Mouse (Mus musculus) heart, embryonic 14.5 days (tissue): ENCODE results near the gene Fam198a. TPM values are rescaled to one million over a fixed set of nuclear protein-coding genes. Genes with fewer than 3 reads are reported as not detected.

ENCODE experiments used
- ATAC-seq: fragments of 200-750 bp; cut with Nextera tagmentation; 2 replicates; pipeline ENCODE4 v1.8.0; 2017; ENCODE audit warnings: low read depth, moderate TSS enrichment; ENCODE audit not compliant: insufficient number of reproducible peaks, insufficient read depth, low FRiP score
- H3K27ac ChIP-seq, 2 experiments: fragments of 200-500 bp in 1 of 2; fragments of 300-500 bp in 1 of 2; sonication (generic) in 1 of 2; replicated peaks in 1 of 2; 2 replicates each; pipeline ENCODE4 v1.5.1; 2012 to 2014; ENCODE audit warnings: low read depth in 2 of 2, low read length in 2 of 2, control low read depth in 1 of 2, mild to moderate bottlenecking in 1 of 2, mixed read lengths in 1 of 2; ENCODE audit not compliant: control insufficient read depth in 1 of 2, insufficient read depth in 1 of 2
- H3K27me3 ChIP-seq: fragments of 300-500 bp; sonication (generic); 2 replicates; pipeline ENCODE4 v1.6.1; 2014; ENCODE audit warnings: mild to moderate bottlenecking, low read length, control low read depth; ENCODE audit not compliant: control insufficient read depth, insufficient read depth
- H3K36me3 ChIP-seq: fragments of 300-500 bp; sonication (generic); 2 replicates; pipeline ENCODE4 v1.6.1; 2014; ENCODE audit warnings: mild to moderate bottlenecking, control low read depth, low read length, mixed read lengths; ENCODE audit not compliant: control insufficient read depth, insufficient read depth
- H3K4me1 ChIP-seq, 2 experiments: fragments of 200-500 bp in 1 of 2; fragments of 300-500 bp in 1 of 2; sonication (generic) in 1 of 2; 2 replicates each; pipeline ENCODE4 v1.6.1; 2012 to 2014; ENCODE audit warnings: low read length in 2 of 2, control low read depth in 1 of 2, mixed read lengths in 1 of 2; ENCODE audit not compliant: control insufficient read depth in 2 of 2, insufficient read depth in 2 of 2
- H3K4me2 ChIP-seq: fragments of 300-500 bp; sonication (generic); 2 replicates; pipeline ENCODE4 v1.6.1; 2014; ENCODE audit warnings: mild to moderate bottlenecking, low read length
- H3K4me3 ChIP-seq, 2 experiments: fragments of 200-500 bp in 1 of 2; fragments of 300-500 bp in 1 of 2; sonication (generic) in 1 of 2; 2 replicates each; pipeline ENCODE4 v1.5.1; 2012 to 2014; ENCODE audit warnings: low read length in 2 of 2, mild to moderate bottlenecking in 2 of 2, control low read depth in 1 of 2, low read depth in 1 of 2, moderate library complexity in 1 of 2; ENCODE audit not compliant: control insufficient read depth in 1 of 2, insufficient read depth in 1 of 2
- H3K9ac ChIP-seq: fragments of 300-500 bp; sonication (generic); 2 replicates; pipeline ENCODE4 v1.6.1; 2014; ENCODE audit warnings: mild to moderate bottlenecking, low read length
- H3K9me3 ChIP-seq: fragments of 300-500 bp; sonication (generic); 2 replicates; pipeline ENCODE4 v1.6.1; 2016; ENCODE audit warnings: low read length, control low read depth; ENCODE audit not compliant: control insufficient read depth
- WGBS: fragments of 180-500 bp; shearing (Covaris S2); extraction: QIAGEN DNeasy Blood & Tissue Kit; methylation state at CpG from one replicate; pipeline ENCODE4 v1.1.7; 2014; 5-methylcytosine and 5-hydroxymethylcytosine counted together
- polyA plus RNA-seq: library from polyadenylated mRNA; unstranded; fragments of >200 nt; fragmentation: Nextera tagmentation; extraction: Ambion mirVana; gene quantifications from 2 replicates; pipeline ENCODE4 v1.2.1, GENCODE M21; 2014

Gene Fam198a
- polyA plus RNA-seq, 1 experiment from 2014 or later = 1.6 TPM

DNA sequence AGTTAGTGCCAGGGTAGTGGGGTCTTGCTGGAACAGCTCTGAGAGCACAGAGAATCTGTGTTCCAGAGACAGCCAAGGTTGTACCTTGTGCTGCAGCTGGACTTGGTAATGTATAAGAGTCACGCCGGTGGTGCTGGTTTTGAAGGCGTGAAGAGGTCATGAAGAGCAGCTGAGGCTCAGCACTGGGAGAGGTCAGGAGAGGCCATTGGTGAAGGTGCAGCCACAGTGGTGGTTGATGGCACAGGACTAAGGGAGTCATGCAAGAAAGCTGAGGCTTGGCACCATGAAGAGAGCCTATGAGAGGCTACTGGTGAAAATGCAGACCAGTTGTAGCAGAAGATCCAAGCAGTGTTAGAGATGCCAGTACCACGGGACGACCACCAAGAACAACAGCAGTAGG is 70.8 kb downstream of the Fam198a start:
- no peak overlapping the region for H3K9ac ChIP-seq
- WGBS = 90% methylated on average over 5 of the region's 5 CpGs
- peaks cover 18 to 28% of the 10 kb centered on the region in 2 experiments; a peak in 3 of 4 replicates for H3K4me1 ChIP-seq
- no peak overlapping the region for H3K4me3 ChIP-seq
- H3K36me3 ChIP-seq = no peaks in the 10 kb centered on the region
- no peak for ATAC-seq
- no peak overlapping the region for H3K4me2 ChIP-seq
- H3K27me3 ChIP-seq = no peaks in the 10 kb centered on the region
- H3K9me3 ChIP-seq = no peaks in the 10 kb centered on the region
- no peak overlapping the region for H3K27ac ChIP-seq

DNA sequence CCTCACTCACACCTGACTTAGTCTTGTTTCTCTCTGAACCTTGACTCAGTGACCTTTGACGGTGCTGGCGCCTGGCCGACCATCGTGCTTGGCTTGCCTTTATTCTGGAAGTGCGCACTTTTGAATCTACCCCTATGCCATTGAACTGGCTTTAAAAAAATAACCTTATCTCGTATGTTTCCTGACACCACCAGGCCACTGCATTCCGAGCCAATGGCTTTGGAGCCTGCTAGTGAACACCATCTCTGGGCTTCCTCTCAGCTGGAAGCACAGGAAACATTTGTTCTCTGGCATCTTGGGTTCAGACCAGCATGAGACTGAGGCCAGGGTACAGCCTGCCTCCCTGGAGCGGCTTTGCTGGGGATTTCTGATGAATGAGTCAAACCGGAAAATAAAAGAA is 72.0 kb downstream of the Fam198a start:
- peaks cover 27 to 40% of the 10 kb centered on the region in 2 experiments for H3K4me1 ChIP-seq
- H3K9me3 ChIP-seq = no peaks in the 10 kb centered on the region
- H3K9ac ChIP-seq = no peak overlapping the region
- H3K27me3 ChIP-seq = no peaks in the 10 kb centered on the region
- no peaks in the 10 kb centered on the region for H3K36me3 ChIP-seq
- peak; percentile 61 for ATAC-seq
- WGBS = 46% methylated on average over 9 of the region's 9 CpGs
- no peak overlapping the region for H3K4me3 ChIP-seq
- peak overlapping the region; percentile 51 to 73; a peak in 3 of 4 replicates for H3K27ac ChIP-seq
- H3K4me2 ChIP-seq = no peak overlapping the region

DNA sequence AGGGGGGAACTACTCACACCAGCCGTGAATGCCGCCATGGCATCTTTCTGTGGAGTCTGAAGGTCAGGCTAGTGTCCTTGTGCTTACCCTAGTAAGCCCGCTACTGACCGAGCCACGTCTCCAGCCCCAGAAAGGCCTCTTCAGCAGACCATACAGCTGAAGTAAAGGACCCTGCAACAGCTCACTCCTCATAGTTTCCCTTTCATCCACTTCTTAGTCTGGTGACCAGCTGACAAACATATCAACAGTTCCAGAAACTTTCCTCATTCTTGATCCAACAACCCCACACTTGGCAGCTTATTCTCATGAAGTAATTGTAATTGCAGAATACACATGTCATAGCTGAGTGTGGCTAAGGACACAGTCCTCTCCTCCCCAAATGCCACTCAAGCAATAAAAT is 73.1 kb downstream of the Fam198a start:
- Histone ChIP-seq H3K4me2 (no peak overlapping the region), H3K27ac (peak overlapping the region; percentile 4 to 73; a peak in 3 of 4 replicates), H3K4me1 (peaks cover 38 to 51% of the 10 kb centered on the region in 2 experiments), H3K9ac (no peak overlapping the region), H3K27me3 (no peaks in the 10 kb centered on the region), H3K4me3 (no peak overlapping the region), H3K9me3 (no peaks in the 10 kb centered on the region), H3K36me3 (no peaks in the 10 kb centered on the region)
- no peak for ATAC-seq
- WGBS = 40% methylated on average over 5 of the region's 5 CpGs

DNA sequence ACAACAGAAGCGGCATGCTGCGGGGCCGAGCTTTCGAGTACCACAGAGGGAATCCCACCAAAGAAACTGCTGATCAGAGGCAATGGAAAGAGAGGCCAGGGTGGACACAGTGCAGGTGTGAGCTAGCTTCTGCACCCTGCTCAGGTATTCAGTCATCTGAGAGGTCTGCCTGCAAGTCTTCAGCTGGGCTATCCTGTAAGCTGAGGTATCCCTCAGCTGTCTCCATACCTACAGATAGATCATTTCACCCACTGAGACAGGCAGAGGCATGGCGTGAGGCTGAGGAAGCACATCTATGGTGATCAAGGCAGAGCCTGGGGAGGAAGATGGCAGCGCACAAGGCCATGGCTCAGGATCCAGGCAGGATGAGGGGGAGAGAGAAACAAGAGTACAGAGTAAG is 73.6 kb downstream of the Fam198a start:
- no peak for ATAC-seq
- no peak overlapping the region for H3K4me3 ChIP-seq
- 96% methylated on average over 6 of the region's 6 CpGs for WGBS
- no peak overlapping the region for H3K9ac ChIP-seq
- H3K9me3 ChIP-seq = no peaks in the 10 kb centered on the region
- H3K36me3 ChIP-seq = no peaks in the 10 kb centered on the region
- no peak overlapping the region for H3K4me2 ChIP-seq
- peaks cover 40 to 49% of the 10 kb centered on the region in 2 experiments for H3K4me1 ChIP-seq
- no peaks in the 10 kb centered on the region for H3K27me3 ChIP-seq
- H3K27ac ChIP-seq = peak overlapping the region in 1 of 2 experiments; percentile 19; a peak in 1 of 4 replicates

GRCm38 (mm10) chr9:122025855-122026590 is 75.2 kb downstream of the Fam198a start:
- H3K4me3 ChIP-seq = no peak overlapping the region
- H3K4me1 ChIP-seq = peaks cover 40 to 49% of the 10 kb centered on the region in 2 experiments
- H3K36me3 ChIP-seq = no peaks in the 10 kb centered on the region
- no peak for ATAC-seq
- no peak overlapping the region for H3K9ac ChIP-seq
- H3K27ac ChIP-seq = peak overlapping the region in 1 of 2 experiments; percentile 86; a peak in 1 of 4 replicates
- 70% methylated on average over 7 of the region's 7 CpGs for WGBS
- H3K27me3 ChIP-seq = no peaks in the 10 kb centered on the region
- no peaks in the 10 kb centered on the region for H3K9me3 ChIP-seq
- no peak overlapping the region for H3K4me2 ChIP-seq

GRCm38 (mm10) chr9:122027081-122027913 is 76.5 kb downstream of the Fam198a start:
- 49% methylated on average over 6 of the region's 6 CpGs for WGBS
- peak overlapping the region; percentile 72 to 86 for H3K27ac ChIP-seq
- no peaks in the 10 kb centered on the region for H3K27me3 ChIP-seq
- H3K36me3 ChIP-seq = no peaks in the 10 kb centered on the region
- no peak overlapping the region for H3K4me3 ChIP-seq
- peaks cover 38 to 48% of the 10 kb centered on the region in 2 experiments for H3K4me1 ChIP-seq
- no peak overlapping the region for H3K9ac ChIP-seq
- ATAC-seq = peak; percentile 5; the same call in 1 of the 2 replicates
- no peak overlapping the region for H3K4me2 ChIP-seq
- H3K9me3 ChIP-seq = no peaks in the 10 kb centered on the region

DNA sequence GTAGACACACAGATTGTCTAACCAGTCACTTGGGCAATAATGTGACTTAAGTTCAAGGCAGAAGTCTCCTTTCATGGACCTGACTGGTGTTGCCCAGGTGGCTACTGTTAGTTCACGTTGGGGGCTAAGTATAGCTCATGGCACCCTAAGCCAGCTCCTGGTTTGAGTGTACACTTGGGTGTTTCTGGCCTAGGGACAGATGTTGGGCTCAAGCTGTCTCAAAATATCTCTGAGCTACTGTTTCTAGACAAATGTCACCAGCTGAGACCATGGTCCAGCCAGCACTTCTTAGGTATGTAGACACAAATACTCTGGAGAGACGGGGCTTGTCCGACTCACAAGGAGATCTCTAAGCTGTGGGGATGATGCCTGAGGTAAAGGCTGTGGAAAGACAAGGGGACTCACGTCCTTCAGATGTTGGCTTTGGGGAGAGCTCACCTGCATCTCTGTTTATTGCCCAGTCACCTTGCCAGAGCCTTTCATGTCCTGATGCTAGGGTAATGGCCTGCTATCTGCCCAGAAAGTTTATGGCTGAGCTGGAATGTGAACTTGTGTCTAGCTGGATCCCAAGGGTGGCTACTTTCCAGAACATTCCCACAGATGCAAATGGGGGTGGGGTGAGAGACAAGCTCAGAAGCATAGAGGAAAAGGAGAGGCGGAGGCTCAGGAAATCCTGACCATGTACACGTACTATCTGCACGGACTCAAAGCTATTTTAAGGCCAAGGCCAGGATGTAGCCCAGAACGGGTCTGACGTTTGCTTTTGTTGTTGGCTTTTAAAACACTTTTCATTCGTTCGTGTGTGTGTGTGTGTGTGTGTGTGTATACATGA is 77.3 kb downstream of the Fam198a start:
- peak; percentile 73 for ATAC-seq

More for the DNA sequence above, 77.3 kb downstream of the Fam198a start:
- no peak overlapping the region for H3K9ac ChIP-seq
- 0 out of 2 replicates have a peak overlapping the region, but pooled peaks have one; percentile 17 for H3K4me2 ChIP-seq
- H3K4me3 ChIP-seq = no peak overlapping the region
- H3K4me1 ChIP-seq = peaks cover 32 to 40% of the 10 kb centered on the region in 2 experiments
- H3K9me3 ChIP-seq = no peaks in the 10 kb centered on the region
- H3K27ac ChIP-seq = peak overlapping the region; percentile 72 to 86
- no peaks in the 10 kb centered on the region for H3K36me3 ChIP-seq
- H3K27me3 ChIP-seq = no peaks in the 10 kb centered on the region
- WGBS = 26% methylated on average over 11 of the region's 11 CpGs
